Mouse (Mus musculus): ENCODE measurements around the gene Auts2. TPM values are rescaled to one million over a fixed set of nuclear protein-coding genes. Genes with fewer than 3 reads are reported as not detected.
A peak's percentile ranks its signal among the peaks of the same experiment; 100 is the strongest.

Auts2 gene
- polyA plus RNA-seq, 1 experiment from 2014 or later, result 14.7 TPM

DNA sequence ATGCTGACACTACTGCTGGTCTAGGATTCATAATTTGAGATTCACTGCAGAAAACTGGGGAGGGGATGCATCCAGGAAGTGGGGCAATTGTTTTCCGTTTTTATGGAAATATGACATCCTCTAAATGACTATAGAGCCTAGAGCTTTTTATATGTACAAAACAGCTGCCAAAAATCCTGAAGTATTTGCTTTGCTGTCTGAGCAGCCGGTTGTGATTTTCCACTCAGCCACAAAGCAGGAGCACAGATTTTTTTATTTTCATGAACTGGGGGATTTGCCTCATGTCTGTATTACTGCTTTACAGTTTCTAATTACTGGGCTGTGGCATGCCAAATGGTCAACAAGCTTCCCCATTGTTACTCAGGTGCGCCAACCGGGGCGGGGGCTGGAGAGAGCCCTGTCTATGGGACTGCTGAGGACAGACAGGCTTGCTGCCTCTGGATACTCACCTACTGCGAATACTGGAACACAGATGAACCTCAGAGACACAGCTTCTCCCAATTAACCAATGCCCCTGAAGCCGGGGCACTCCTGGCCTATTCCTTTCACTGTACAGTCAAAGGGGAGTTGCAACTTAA is 53.3 kb downstream of the Auts2 start:
- no peaks in the 10 kb centered on the region for H3K27me3 ChIP-seq (replicated peaks; ENCODE audit: control insufficient read depth, insufficient read depth, low read length)

DNA sequence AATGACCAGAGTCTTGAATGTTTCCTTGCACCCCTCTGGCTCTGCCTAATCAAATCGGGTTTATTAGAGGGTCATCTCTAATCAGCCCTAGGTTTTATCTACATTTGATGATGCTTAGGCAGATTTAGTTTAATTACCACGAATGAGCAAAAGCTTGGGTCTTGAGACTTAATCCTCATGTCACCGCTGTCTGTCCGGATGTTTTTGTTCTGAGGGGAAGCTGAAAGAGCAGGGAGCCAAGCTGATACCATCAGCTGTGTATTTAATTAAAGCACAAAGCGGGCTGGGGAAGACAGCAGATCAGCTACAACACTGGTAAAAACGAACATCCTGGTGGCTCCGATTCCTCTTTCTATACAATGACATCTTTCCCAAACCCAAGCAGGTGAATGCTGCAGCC is 56.3 kb downstream of the Auts2 start:
- Histone ChIP-seq H3K9ac (ENCODE audit: low read depth, low read length) (no peak overlapping the region), H3K27ac (ENCODE audit: low read length) (no peak overlapping the region), H3K4me2 (ENCODE audit: low read depth, low read length) (no peak overlapping the region), H3K4me3 (ENCODE audit: low read length) (no peak overlapping the region), H3K9me3 (ENCODE audit: control insufficient read depth, low read length) (no peaks in the 10 kb centered on the region), H3K36me3 (ENCODE audit: control insufficient read depth, insufficient read depth, low read length) (no peaks in the 10 kb centered on the region), H3K4me1 (ENCODE audit: control insufficient read depth, insufficient read depth, low read length) (peaks cover 21% of the 10 kb centered on the region), H3K27me3 (replicated peaks; ENCODE audit: control insufficient read depth, insufficient read depth, low read length) (no peaks in the 10 kb centered on the region)
- ATAC-seq, result no peak
- 66% methylated on average over 7 of the region's 7 CpGs for WGBS

More for the DNA sequence above, 53.3 kb downstream of the Auts2 start:
- Histone ChIP-seq H3K9me3 (ENCODE audit: control insufficient read depth, low read length) (no peaks in the 10 kb centered on the region), H3K4me1 (ENCODE audit: control insufficient read depth, insufficient read depth, low read length) (peaks cover 26% of the 10 kb centered on the region), H3K27ac (ENCODE audit: low read length) (no peak overlapping the region), H3K9ac (ENCODE audit: low read depth, low read length) (no peak overlapping the region), H3K36me3 (ENCODE audit: control insufficient read depth, insufficient read depth, low read length) (no peaks in the 10 kb centered on the region), H3K4me2 (ENCODE audit: low read depth, low read length) (no peak overlapping the region), H3K4me3 (ENCODE audit: low read length) (no peak overlapping the region)
- WGBS, result 69% methylated on average over 7 of the region's 7 CpGs
- ATAC-seq, result 0 out of 2 replicates have a peak, but pooled peaks have one; percentile 39

DNA sequence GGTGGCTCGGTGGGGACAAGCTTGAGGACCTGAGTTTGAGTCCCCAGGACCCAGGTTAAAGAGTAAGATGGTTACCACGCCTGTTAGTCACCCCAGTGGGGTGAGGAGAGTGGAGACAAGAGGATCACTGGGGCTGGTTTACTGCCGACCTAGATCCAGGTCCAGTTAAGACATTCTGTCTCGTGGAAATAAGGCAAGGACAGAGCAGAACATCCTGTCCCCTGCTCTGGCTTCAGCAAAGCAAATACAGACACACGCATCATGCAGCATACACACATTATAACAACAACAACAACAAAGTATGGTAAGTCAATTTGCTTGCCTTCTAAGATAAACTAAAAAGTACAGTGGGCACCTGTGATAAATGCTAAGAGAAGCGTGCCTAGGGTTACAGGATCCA is 57.1 kb downstream of the Auts2 start:
- Histone ChIP-seq H3K9me3 (ENCODE audit: control insufficient read depth, low read length) (no peaks in the 10 kb centered on the region), H3K27me3 (replicated peaks; ENCODE audit: control insufficient read depth, insufficient read depth, low read length) (no peaks in the 10 kb centered on the region), H3K27ac (ENCODE audit: low read length) (no peak overlapping the region), H3K36me3 (ENCODE audit: control insufficient read depth, insufficient read depth, low read length) (no peaks in the 10 kb centered on the region), H3K9ac (ENCODE audit: low read depth, low read length) (no peak overlapping the region), H3K4me2 (ENCODE audit: low read depth, low read length) (no peak overlapping the region), H3K4me1 (ENCODE audit: control insufficient read depth, insufficient read depth, low read length) (peaks cover 15% of the 10 kb centered on the region), H3K4me3 (ENCODE audit: low read length) (no peak overlapping the region)
- no peak for ATAC-seq
- WGBS, result 82% methylated on average over 6 of the region's 6 CpGs

DNA sequence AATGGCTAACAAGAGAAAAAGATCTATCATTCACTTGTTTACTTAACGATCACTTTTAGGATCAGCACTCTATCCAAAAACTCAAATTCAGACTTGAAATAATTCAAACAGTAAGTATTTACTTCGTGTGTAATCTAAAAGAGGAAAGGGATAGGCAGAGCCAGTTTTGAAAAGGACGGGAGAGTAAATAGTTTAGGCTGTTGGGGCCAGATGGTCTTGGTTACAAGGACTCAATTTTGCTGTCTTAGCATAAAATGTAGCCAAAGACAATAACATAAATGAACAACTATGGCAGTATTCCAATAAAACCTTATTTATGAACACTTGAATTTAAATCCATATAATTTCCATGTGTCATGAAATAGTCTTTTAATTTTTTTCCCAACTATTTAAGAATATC is 57.7 kb downstream of the Auts2 start:
- Histone ChIP-seq H3K9me3 (ENCODE audit: control insufficient read depth, low read length) (no peaks in the 10 kb centered on the region), H3K4me3 (ENCODE audit: low read length) (no peak overlapping the region), H3K27ac (ENCODE audit: low read length) (no peak overlapping the region), H3K27me3 (replicated peaks; ENCODE audit: control insufficient read depth, insufficient read depth, low read length) (no peaks in the 10 kb centered on the region), H3K4me1 (ENCODE audit: control insufficient read depth, insufficient read depth, low read length) (peaks cover 15% of the 10 kb centered on the region), H3K4me2 (ENCODE audit: low read depth, low read length) (no peak overlapping the region), H3K9ac (ENCODE audit: low read depth, low read length) (no peak overlapping the region), H3K36me3 (ENCODE audit: control insufficient read depth, insufficient read depth, low read length) (no peaks in the 10 kb centered on the region)
- no peak for ATAC-seq
- 60% methylated on average over 3 of the region's 3 CpGs for WGBS

DNA sequence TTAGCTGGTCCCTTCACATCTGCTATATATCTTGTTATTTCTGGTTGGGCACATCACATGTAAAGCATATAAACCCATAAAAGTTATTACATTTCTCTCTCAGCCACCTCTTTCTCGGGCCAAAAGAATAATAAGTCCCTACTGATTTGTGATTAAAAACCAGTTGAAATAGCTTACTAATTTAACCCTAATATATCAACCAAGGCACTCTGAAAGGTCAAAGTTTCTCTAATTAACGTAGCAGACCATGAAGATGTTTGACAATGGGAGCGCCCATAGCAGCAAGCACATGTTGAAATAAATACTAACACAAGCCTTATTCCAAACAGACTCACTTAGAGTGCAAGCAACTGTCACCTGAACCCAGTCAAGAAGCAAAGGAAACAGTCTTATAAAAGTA is 61.7 kb downstream of the Auts2 start:
- Histone ChIP-seq H3K4me2 (ENCODE audit: low read depth, low read length) (no peak overlapping the region), H3K4me1 (ENCODE audit: control insufficient read depth, insufficient read depth, low read length) (0 out of 2 replicates have a peak, but pooled peaks cover 4% of the 10 kb centered on the region), H3K36me3 (ENCODE audit: control insufficient read depth, insufficient read depth, low read length) (no peaks in the 10 kb centered on the region), H3K9me3 (ENCODE audit: control insufficient read depth, low read length) (no peaks in the 10 kb centered on the region), H3K4me3 (ENCODE audit: low read length) (no peak overlapping the region), H3K27ac (ENCODE audit: low read length) (no peak overlapping the region), H3K27me3 (replicated peaks; ENCODE audit: control insufficient read depth, insufficient read depth, low read length) (no peaks in the 10 kb centered on the region), H3K9ac (ENCODE audit: low read depth, low read length) (no peak overlapping the region)
- WGBS, result 56% methylated on average over 3 of the region's 3 CpGs
- no peak for ATAC-seq

DNA sequence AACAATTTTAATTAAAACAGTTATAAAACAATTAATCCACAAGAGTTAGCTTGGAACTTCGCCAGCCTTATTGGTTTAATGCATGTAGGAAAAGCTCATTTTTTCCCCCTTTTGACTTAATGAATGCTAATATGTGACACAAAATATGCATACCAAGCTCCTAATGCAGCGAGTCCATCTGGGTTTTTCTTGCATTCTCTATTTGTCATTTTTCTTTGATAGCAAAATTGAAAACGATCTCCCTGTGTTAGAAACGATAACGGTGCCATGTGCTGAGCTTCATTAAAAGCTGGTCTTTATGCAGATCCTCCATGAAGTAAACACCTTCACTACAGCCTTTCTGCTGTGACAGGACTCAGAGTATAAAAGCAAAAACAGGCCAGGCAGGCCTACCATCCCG is 62.7 kb downstream of the Auts2 start:
- Histone ChIP-seq H3K36me3 (ENCODE audit: control insufficient read depth, insufficient read depth, low read length) (no peaks in the 10 kb centered on the region), H3K27ac (ENCODE audit: low read length) (no peak overlapping the region)
- WGBS, result 68% methylated on average over 6 of the region's 6 CpGs

DNA sequence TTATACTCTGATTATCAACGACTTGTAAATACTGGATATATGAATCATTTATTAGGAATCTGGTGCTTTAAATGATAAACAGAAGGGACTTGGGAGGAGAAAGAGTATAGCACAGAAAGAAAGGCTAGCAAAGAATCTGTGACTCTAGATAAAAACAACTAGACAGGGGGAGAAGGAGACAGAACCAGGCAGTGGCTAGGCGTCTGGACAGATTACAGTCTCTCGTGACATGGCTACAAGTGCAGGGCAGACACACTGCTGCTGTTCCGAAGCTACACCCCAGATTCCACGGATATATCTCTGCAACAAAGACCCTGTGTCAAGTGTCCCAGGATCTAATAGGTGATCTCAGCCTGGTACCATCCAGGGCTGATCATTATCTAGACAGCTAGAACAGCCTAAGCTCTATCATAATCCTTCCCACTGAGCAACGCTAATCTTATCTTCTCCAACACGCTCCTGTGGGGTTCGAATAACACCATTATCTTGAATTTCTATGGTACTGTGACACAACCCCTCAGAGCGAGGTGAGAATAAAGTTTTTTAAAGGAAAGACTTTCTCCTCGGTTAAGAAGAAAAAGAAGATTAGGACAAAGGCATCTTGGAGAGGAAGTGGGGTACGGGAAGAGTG is 63.8 kb downstream of the Auts2 start:
- no peaks in the 10 kb centered on the region for H3K9me3 ChIP-seq (ENCODE audit: control insufficient read depth, low read length)
- WGBS, result 40% methylated on average over 11 of the region's 11 CpGs
- no peaks in the 10 kb centered on the region for H3K36me3 ChIP-seq (ENCODE audit: control insufficient read depth, insufficient read depth, low read length)
- 0 out of 2 replicates have a peak, but pooled peaks cover 4% of the 10 kb centered on the region for H3K4me1 ChIP-seq (ENCODE audit: control insufficient read depth, insufficient read depth, low read length)
- no peak overlapping the region for H3K9ac ChIP-seq (ENCODE audit: low read depth, low read length)
- H3K27ac ChIP-seq (ENCODE audit: low read length), result no peak overlapping the region
- no peak overlapping the region for H3K4me3 ChIP-seq (ENCODE audit: low read length)
- no peaks in the 10 kb centered on the region for H3K27me3 ChIP-seq (replicated peaks; ENCODE audit: control insufficient read depth, insufficient read depth, low read length)
- H3K4me2 ChIP-seq (ENCODE audit: low read depth, low read length), result no peak overlapping the region
- ATAC-seq, result no peak

More for the DNA sequence above, 62.7 kb downstream of the Auts2 start:
- no peak overlapping the region for H3K4me3 ChIP-seq (ENCODE audit: low read length)
- no peak overlapping the region for H3K9ac ChIP-seq (ENCODE audit: low read depth, low read length)
- no peaks in the 10 kb centered on the region for H3K27me3 ChIP-seq (replicated peaks; ENCODE audit: control insufficient read depth, insufficient read depth, low read length)
- H3K9me3 ChIP-seq (ENCODE audit: control insufficient read depth, low read length), result no peaks in the 10 kb centered on the region
- no peak overlapping the region for H3K4me2 ChIP-seq (ENCODE audit: low read depth, low read length)
- ATAC-seq, result no peak
- H3K4me1 ChIP-seq (ENCODE audit: control insufficient read depth, insufficient read depth, low read length), result 0 out of 2 replicates have a peak, but pooled peaks cover 4% of the 10 kb centered on the region

DNA sequence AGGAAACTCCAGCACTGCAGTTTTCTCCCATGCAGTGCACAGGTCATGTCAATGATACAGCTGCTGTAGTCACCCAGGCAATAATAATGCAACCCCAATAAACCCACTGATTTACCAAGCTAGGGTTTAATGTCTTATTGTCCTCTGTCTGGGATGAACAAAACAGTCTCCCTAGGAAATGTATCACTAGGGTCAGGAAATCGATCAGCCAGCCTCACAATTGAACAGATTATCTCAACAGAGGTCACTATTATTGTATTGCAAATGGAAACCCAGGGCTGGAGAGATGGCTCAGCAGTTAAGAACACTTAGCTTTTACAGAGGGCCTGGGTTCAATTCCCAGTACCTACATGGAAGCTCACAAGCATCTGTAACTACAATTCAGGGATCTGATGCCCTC is 65.6 kb downstream of the Auts2 start:
- 78% methylated on average over 1 of the region's 1 CpGs for WGBS
- 0 out of 2 replicates have a peak, but pooled peaks cover 4% of the 10 kb centered on the region for H3K4me1 ChIP-seq (ENCODE audit: control insufficient read depth, insufficient read depth, low read length)
- no peaks in the 10 kb centered on the region for H3K9me3 ChIP-seq (ENCODE audit: control insufficient read depth, low read length)
- no peak overlapping the region for H3K4me2 ChIP-seq (ENCODE audit: low read depth, low read length)
- H3K9ac ChIP-seq (ENCODE audit: low read depth, low read length), result no peak overlapping the region
- H3K27ac ChIP-seq (ENCODE audit: low read length), result no peak overlapping the region
- no peaks in the 10 kb centered on the region for H3K36me3 ChIP-seq (ENCODE audit: control insufficient read depth, insufficient read depth, low read length)
- H3K27me3 ChIP-seq (replicated peaks; ENCODE audit: control insufficient read depth, insufficient read depth, low read length), result no peaks in the 10 kb centered on the region
- no peak overlapping the region for H3K4me3 ChIP-seq (ENCODE audit: low read length)
- ATAC-seq, result no peak

DNA sequence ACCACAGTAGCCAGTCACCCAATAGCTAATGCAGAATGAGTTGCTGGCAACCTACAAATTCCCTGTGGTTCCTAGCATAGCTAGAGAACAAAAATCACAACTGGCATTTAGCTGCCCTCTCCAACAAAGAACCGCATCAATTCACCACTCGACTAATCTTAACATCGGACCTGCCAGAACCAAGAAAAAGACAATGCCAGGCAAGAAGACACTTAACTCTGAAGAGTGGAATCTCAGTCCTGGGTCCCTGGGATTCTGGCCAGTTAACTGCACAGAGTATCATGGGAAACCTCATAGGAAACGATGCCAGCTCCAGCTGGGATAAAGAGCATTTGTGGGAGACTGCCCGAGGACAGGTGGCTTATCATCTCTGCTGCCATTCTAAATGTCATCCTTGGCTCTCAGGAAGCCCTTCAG is 70.2 kb downstream of the Auts2 start:
- no peak overlapping the region for H3K4me3 ChIP-seq (ENCODE audit: low read length)
- H3K9me3 ChIP-seq (ENCODE audit: control insufficient read depth, low read length), result no peaks in the 10 kb centered on the region
- H3K27me3 ChIP-seq (replicated peaks; ENCODE audit: control insufficient read depth, insufficient read depth, low read length), result no peaks in the 10 kb centered on the region
- ATAC-seq, result no peak
- no peak overlapping the region for H3K27ac ChIP-seq (ENCODE audit: low read length)
- no peaks in the 10 kb centered on the region for H3K36me3 ChIP-seq (ENCODE audit: control insufficient read depth, insufficient read depth, low read length)
- no peak overlapping the region for H3K9ac ChIP-seq (ENCODE audit: low read depth, low read length)
- 77% methylated on average over 5 of the region's 5 CpGs for WGBS
- no peak overlapping the region for H3K4me2 ChIP-seq (ENCODE audit: low read depth, low read length)
- no peaks in the 10 kb centered on the region for H3K4me1 ChIP-seq (ENCODE audit: control insufficient read depth, insufficient read depth, low read length)
